Mouse (Mus musculus) Muller cell, postnatal 12 days (primary cell): Measurements from ENCODE around the gene Srbd1.
A peak's percentile ranks its signal among the peaks of the same experiment; 100 is the strongest.

ENCODE experiments used
- DNase-seq: peaks from one replicate; pipeline ENCODE4 v3.0.0-alpha.2; 2015; ENCODE audit errors: inconsistent ontology term

Srbd1 gene

DNA sequence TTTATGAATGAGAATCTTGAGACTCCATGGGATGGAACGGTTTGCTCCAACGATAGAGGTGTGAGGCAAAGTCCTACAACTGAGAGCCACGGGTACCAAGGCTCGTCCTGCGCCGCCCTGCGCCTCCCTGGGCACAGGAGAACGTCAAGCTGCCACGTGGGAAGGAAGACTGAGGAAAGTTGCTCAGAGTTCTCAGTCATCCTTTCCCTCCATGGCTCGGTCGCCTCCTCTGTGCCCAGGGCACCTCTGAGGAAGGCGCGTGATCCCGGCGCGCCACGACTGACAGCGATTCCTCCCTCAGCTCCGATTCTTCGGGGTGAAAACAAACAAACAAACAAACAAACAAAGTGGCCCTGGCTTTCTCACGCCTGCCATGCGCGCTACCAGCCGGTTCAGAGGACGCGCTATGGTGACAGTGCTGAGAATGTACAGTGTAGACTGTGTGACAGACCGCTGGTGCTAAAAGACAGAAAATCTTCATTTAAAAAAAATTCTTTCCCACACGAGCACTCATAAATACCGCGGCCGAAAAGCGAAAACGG, 367 bp downstream of the Srbd1 start:
- DNase-seq: no peak

DNA sequence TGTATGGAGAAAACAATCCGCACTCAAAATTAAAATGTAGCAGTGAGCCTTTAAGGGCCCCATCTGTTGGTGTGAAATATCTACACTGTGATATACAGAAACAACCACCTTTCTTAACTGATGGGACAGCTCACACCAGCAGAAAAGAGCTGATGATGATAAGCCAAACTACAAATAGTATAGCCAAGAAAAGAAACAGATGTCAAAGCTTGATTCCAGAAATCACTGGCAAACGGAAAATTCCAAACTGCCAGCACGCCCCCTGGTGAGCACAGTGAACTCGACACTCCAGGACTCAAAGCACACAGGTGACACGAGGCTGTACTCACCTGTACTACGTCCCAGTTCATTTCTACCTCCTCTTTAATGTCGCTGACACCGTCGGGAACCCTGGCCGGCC, 9.1 kb downstream of the Srbd1 start:
- no peak for DNase-seq

GRCm38 (mm10) chr17:86134461-86134860, 10.5 kb downstream of the Srbd1 start:
- DNase-seq: no peak

GRCm38 (mm10) chr17:86132534-86132933, 12.4 kb downstream of the Srbd1 start:
- DNase-seq: no peak

- no peak for DNase-seq
Observed at GRCm38 (mm10) chr17:86128198-86128597, 16.8 kb downstream of the Srbd1 start.

DNA sequence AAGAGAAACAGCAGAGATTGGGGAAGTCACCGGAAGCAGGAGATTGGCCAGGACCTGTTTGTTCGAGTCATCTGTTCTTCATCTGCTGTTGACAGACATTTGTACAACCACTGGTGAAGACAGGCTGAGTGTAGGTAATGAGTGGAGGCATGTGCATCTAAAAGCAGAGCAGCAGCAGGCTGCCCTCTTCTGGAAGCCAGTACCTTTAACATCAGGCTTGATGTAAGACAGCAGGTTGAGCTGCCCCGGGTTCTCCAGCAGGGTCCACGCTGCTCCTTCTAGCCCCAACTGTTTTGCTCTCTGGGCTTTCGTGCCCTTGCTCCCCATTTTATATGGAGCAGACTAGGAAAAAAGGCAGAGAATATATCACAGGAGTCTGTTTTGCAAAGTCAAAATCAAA, 19.1 kb downstream of the Srbd1 start:
- DNase-seq: no peak

DNA sequence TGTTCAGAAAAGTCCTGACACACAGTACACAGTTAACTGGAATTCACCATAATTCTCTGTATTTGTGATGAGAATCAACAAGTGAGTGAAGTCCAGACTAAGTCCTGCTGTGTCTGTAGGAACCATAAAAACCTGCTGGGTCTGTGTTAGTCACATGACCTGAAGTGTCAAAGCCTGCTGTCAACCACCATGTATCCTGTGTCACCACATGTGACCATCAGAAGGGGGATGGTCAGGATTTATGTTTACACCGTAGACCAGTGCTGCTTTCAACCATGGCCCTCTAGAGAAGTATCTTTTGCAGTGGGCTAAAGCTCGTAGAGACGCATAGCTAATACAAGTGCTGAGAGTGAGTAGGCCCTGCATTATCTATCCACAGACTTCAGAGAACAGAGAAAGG, 21.8 kb downstream of the Srbd1 start:
- no peak for DNase-seq

DNA sequence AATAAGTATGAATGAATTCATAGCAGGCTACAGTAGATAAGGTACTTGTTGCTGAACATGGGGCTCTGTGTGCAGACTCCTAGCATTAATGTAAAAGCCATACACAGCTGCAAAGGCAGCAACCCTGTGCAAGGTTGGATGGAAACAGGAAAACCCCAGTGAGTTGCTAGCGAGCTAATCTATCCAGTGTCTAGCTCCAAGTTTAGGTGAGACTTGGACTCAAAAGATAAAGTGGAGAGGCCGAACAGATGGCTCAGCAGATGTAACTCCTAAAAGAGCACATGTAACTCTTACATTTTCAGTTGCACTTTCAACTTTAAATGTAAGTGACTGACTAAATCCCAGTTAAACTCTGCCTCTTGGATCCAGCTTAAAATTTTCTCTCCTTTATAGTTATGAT, 48.1 kb downstream of the Srbd1 start:
- no peak for DNase-seq

DNA sequence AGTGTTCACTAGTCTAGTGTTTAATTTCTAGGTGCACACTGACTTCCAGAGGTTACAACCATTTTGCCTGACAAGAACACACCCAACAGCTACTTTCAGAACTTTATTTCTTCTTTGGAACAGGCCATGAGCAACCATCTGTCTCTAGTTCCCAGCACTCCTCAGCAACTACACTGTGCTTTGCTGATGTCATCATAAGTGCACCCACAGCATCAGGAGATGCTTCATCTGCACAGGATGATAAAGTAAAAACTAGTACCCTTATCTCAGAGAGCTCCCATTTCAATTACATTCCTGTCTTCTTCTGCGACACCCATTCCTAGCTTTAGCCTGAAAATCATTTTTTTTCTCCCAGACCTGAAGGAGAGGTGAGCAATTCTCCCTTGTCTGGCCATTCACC, 51.9 kb downstream of the Srbd1 start:
- DNase-seq: no peak

DNA sequence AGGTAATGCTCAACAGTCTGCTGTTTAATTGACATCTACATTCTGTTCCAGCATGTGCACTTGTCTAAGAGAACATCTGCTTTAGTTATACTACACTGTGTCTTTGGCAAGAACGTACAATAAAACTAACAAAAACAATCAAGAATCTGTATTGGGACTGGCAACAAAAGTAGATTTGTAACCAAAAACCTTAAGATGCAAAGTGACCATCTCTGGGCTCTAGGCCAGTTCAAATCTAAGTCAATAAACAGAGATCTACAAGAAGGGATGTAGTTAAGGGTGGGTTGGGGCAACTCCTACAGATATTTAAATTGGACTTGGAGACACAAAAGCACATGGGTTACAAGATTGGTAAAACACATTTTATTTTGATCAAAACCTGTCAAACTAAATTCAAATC, 53.3 kb downstream of the Srbd1 start:
- DNase-seq: no peak

- DNase-seq: no peak
Observed at GRCm38 (mm10) chr17:86089893-86090588, 54.9 kb downstream of the Srbd1 start.

- DNase-seq: no peak
Observed at GRCm38 (mm10) chr17:86087922-86088321, 57.1 kb downstream of the Srbd1 start.

- no peak for DNase-seq
Observed at GRCm38 (mm10) chr17:86086191-86086590, 58.8 kb downstream of the Srbd1 start.

DNA sequence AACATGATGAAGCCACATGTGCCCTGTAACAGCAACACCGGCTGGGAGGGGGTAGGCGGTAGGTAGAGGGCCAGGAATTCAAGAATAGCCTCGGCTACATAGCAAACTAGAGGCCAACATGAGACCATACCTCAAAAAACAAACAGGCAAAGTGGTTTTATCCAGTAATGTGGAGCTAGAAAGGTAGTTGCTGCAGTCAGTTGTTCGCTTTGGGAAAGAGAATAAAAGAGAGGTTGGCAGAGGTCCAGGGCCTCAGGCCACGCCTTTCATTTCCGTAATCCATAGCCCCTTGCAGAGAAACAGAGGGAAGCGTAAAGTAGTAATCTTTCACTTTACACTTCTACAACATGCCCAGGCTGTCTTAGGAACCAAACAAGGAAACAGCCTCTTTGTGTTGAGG, 61.8 kb downstream of the Srbd1 start:
- DNase-seq: no peak

DNA sequence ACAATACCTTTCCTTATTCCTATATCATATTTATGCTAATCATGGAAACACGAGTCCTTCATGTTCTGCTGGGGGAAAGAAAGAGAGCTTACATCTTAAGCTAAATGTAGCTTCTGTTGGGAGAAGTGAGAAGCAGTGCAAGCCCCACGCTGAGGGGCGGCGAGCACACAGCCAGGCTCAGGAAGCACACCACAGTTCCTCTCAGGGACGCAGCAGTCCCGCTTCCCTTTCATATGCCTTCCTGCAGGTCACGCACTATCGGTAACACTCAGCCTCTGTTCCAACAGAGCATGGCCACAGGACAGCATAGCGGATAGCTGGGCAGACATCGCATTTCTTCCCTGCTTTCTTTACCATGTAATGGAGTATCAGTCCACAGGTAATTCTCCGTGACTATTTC, 66.9 kb downstream of the Srbd1 start:
- no peak for DNase-seq

DNA sequence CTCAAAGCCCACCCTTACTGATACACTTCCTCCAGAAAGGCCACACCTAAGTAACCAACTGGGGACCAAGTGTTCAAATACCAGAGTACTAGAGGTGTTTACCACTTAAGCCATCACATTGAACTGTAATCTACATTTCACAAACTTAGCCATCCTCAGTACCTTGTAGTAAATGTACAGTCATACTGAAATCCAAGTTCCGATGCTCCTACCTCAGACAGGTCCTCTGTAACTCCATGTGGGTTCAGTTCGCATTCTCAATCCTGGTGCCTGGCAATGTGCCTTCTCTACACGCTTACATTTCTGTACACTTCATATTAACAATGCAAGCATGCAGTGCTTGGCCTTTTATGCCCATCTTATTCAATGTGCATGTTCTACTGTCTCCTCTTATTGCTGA, 77.5 kb downstream of the Srbd1 start:
- DNase-seq: no peak

GRCm38 (mm10) chr17:86065833-86066232, 79.1 kb downstream of the Srbd1 start:
- DNase-seq: no peak

DNA sequence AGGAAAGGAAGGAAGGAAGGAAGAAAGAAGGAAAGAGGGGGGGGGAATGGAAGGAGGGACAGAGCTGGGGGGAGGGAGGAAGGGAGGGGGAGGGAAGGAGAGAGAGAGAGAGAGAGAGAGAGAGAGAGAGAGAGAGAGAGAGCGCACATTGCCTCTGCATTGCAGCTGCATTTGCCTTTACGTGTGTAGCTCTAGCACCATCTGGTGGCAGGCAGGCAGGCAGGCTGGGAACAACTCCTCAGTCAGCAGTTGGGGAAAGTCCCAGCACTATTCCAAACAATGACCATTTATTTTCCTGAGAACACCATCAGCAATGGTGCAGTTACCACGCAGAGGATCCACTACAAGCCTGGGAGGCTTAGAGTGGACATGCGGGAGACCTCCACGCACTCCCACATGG, 81.5 kb downstream of the Srbd1 start:
- DNase-seq: peak; percentile 43

- DNase-seq: no peak
Observed at GRCm38 (mm10) chr17:86060911-86061310, 84.1 kb downstream of the Srbd1 start.

- peak; percentile 63 for DNase-seq
Observed at GRCm38 (mm10) chr17:86040221-86040984, 104.6 kb downstream of the Srbd1 start.

DNA sequence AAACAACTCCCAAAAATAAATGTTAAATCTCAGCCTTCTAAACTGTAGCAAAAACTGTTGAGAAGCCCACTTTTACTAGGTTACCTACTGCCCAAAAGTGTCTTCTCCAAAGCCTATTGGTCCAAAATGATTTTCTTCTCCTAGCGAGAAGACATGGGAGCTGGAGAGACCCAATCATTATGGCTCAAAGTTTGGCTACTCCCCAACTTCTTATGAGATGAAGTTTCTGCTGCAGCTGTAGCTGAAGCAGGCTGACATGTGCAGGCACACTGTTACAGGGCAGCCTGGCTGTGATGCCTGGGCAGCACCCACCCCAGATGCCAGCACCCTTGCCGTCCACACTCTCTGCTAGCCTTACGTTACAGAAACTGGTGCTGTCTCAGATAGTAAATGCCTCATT, 105.2 kb downstream of the Srbd1 start:
- no peak for DNase-seq

GRCm38 (mm10) chr17:86038211-86038648, 106.7 kb downstream of the Srbd1 start:
- no peak for DNase-seq

DNA sequence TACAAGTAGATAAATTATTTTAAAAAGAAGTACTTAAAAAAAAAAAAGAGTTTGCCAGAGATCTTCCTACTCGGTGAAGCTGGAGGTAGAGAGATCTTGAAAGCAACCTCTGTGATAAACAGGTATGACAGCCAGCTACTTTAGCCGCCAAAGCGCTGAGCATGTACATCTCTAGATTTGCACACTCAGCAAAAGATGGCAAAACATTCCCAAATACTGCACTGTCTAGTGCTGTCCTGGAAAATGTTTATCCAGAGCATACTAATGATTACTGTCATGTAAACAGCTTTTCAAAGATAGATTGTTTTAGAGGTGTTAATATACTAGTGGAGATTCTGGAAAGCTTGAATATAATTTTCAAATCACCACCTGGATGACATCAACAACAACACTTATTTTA, 109.4 kb downstream of the Srbd1 start:
- no peak for DNase-seq
